Mouse (Mus musculus) thymus, adult 18-20 months (tissue): ENCODE results near the gene Trex2.
"Not testable (repeated sequence)": the region's sequence is repeated elsewhere in the genome, so short reads cannot be mapped to it uniquely, and the experiment has no call there.

Experiments
- DNase-seq, 2 experiments: peaks; one replicate each; pipeline ENCODE4 v3.0.0; 2022; ENCODE audit warnings: mixed read lengths in 2 of 2

Trex2 gene

DNA sequence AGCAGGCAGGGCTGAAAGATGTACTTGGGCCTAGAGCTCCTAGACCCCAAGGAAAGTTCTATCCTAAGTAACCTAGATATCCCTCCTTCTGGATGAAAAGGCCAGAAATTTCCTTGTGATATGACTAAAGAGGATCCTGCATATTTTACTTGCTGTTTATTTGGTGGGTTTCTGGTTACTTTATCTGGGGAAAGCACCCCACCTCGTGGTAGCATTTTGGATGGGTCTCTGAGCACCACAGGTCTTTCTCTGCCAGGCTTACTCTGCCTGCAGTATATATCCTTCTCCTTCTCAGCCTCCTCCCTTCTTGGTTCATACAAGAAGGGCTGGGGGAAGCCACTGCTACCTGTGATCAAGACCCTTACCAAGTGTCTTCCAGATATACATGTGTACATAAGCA, 22.4 kb downstream of the Trex2 start:
- DNase-seq, result no peak

DNA sequence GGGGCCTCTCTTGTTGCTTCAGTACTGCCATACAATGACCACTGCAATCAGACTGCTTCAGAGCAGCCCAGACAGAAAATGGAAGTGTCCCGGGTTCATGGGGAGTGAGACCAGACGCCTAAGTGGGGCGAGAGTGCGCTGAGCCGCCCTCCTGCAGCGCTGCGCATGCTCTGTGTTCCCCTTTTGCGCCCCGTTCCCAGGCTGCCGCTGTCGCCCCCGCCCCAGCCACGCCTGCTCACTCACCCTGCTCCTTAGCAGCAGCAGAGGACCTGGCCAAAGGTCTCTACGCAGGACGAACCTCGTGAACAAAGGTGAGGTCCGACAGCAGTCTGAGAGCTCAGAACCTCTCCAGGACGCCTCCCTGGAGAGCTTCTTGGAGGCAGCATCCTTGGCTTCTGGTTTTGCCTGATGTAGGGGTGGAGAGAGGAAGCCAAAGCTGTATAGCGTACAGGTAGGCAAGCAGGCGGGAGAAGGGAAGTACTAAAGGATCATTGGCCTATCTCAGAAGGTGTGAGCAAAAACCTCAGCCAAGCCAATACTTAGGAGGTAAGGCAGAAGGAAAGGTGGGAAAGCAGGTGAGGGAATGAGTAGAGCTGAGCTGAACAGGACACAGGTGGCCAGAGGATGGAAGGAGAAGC, 24.1 kb downstream of the Trex2 start, which contains the start of gene Zfp92:
Gene Zfp92 (plus strand): TSS at position 217 of the 638 bp plus-strand sequence.
- DNase-seq, result peak in 1 of 2 experiments; percentile 9

DNA sequence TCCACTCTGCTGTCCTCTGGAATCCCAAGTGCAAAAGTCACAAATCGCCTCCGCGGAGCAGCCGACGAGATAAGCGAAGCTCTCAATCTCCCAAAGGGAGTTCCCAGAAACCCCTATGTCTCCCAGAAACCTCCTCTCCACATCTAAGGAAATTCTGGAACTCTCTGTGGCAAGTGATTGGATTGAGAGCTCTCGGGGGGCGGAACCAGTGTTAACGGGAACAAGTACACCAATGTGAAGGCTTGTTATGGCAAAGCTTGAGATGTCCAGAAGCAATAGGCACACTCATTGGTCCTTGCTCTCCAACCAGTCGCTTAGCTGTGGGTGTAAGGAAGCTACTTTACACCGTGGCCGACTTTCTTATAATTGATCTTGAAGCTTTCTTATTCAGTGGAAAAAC, 33.5 kb downstream of the Trex2 start:
- no peak for DNase-seq

DNA sequence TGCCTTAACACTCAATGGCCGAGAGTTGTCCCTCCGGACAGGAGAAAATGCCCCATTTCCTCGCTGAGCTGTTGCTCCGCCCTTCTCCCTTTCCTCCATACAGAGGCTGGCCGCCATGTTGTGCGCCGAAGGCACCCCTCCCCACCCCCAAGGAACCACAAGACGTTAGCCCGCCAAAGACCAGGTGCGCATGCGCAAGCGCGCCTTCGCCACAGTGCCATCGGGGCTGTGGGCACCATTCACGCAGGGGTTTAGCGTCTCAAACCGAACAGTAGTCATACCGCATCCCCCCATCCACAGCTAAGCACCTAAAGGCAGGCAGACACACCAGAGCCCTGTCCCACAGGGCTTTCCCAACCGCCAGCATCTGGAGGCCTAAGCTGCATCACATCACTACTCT, 34.2 kb downstream of the Trex2 start:
- DNase-seq, result no peak

DNA sequence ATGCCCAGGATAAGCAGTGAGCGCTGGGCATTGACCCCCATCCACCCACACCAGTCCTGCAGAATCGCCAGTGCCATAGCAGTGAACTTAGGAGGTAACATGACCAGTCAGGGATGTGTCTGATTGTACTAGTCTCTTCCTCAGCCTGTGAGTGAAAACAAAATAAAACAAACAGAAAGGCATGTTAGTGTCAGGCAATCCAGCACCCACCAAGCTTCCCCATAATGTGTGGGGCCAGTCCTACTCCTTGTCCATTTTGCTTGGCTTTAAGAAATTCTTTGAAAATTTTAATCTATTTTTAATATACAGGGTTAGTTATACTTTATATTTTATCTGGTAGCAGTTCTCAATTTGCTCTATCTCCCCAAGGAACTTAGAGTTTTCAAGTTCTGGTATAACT, 36.5 kb downstream of the Trex2 start, which contains the start of gene Gm18336:
Gene Gm18336 (minus strand): TSS at position 101 of the 400 bp plus-strand sequence.
- not testable (repeated sequence) for DNase-seq

DNA sequence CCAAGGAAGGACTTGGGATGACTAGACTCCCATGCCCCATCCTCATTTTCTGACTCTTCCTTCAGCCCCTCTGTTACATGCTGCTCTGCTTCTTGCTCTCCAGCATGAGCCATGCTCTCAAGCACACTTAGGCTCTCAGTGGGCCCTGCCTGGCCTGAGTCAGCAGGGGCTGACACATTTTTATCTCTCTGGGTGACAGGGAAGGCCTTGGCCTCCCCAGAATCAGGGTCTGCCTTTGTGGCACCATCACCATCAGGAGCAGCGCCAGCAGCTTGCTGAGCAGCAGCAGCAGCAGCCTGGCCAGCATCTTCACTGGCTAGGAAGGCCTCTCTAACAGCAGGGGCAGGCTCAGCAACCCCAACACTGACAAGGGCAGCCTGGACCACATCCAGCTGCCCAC, 38.7 kb downstream of the Trex2 start:
- DNase-seq, result no peak

DNA sequence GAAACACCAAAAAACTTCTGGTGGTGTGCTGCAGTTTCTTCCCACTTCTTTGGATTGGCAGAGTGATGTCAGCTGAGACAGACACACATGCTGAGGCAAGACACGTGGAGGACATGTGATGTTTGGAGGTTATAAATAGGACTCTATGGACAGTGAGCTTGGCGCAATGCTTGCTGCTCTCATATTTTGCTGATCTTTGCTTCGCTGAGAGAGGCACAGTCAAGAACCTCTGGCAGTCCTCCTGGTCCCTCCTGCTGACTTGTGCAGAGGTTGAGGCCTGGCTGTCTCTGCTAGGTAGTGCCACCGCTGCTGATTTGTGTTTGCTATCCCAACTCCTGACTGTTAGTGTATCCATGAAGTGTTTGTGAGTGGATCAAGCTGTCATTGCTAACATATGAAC, 43.7 kb downstream of the Trex2 start:
- no peak for DNase-seq

DNA sequence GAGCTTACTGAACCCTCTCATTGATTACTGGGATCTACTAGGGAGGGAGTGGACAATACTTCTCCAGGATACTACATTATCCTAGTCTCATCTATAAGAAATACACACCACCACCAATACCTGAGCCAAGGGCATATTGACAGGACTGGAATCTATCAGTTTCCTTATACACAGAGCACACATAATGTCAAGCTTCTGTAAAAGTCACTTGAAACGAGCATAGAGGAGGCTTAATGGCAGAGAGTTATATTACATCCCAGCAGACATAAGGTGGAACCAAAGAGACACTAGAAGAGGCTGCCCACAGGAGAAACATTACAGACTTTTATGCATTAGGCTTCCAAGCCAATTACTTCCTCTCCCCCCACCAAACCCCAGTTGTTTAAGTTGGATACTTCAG, 50.2 kb downstream of the Trex2 start:
- DNase-seq, result no peak

DNA sequence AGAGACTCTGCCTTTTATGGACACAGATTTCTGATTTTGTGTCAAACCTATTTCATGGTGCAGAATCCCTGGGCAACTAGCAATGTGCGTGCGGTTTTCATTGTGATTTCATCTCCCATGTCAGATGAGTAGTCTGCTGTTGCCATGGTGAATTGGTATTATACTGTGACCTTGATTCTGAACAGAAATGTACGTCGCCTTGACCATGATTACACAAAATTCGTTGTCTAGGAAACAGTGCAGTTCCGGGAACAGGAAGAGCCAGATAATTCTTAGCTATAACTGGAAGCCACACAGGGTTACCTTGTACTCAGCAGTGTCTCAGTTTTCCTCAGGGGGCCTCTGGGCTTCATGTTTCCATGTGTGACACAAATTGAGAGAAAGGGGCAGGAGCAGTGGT, 50.7 kb downstream of the Trex2 start:
- no peak for DNase-seq
